Mouse (Mus musculus): Measurements from ENCODE around the gene Synj2.

The Synj2 gene

GRCm38 (mm10) chr17:5976221-5977055 is 35.4 kb downstream of the Synj2 start:
- no peak for DNase-seq

- DNase-seq: no peak
Measured at GRCm38 (mm10) chr17:5977056-5977920, 36.2 kb downstream of the Synj2 start.

DNA sequence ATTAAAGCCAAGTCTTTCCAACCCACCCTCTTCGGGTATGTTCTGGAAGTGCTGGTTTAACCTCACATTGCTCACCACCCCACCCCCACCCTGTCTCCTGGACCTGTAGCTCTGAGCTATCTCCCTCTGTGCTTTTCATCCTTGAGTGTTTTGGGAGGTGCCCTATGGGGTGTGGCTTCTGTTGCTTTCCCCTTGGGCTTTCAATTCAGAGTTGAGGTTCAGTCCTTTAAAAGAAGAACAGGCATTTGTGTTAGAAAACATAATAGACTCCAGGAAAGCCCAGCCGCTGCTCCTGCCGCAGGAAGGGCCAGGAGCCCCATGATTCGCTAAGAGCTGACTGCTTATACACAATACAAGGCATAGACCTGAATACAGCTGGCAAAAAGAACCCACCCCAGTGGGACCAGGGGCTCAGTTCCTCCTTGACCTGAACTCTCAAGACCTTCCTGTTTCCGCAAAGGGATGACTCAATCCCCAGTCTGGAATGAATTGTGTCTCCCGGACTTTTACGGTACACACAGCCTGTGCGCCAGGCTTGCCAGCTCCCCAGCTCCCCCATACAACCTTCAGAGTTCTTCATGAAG is 36.9 kb downstream of the Synj2 start:
- DNase-seq: no peak

DNA sequence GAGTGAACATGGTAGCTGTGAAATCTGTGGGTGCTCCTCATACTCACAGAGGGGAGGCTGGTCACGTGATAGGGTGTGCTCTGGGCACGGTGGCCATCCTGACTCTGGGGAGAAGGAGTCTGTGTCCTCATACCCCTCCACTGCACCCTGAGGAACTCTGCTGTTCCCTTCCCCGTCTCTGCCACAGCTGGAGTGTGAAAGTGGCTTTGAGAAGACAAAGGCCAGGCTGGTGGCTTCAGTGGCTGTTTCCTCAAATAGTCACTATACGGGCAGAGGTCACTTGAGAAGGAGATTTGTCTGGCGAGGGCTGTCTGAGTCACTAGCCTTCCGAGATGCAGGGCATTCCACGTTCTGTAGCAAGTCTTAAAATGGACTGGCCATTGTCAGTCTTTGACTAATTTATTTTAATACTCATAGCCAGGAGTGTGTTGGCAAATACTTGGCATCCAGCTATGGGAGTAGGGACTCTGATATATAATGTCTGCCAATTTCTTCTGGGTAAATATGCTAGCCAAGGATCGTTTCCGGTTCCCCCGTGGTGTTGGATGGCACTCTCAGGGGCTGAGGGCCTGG is 37.5 kb downstream of the Synj2 start:
- no peak for DNase-seq

- DNase-seq: no peak
Measured at GRCm38 (mm10) chr17:5980860-5981259, 39.8 kb downstream of the Synj2 start.

DNA sequence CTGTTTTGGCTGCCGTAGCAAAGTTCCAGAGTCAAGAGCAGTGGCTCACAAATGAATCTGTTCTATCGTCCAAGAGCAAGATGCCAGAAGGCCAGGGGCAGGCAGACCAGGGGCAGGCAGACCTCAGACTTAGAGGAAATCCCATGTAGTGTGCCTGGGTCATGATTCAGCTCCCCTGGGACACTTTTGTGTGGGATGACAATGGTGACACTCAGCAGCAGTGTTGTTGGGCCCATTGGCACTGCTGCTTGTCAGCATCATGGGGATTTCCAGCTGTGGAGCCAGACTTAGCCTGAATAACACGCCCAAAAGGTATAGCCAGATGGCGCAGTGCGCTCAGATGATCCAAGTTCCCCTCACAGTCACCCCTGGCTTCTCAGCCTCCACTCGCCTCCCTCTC is 42.1 kb downstream of the Synj2 start:
- no peak for DNase-seq

DNA sequence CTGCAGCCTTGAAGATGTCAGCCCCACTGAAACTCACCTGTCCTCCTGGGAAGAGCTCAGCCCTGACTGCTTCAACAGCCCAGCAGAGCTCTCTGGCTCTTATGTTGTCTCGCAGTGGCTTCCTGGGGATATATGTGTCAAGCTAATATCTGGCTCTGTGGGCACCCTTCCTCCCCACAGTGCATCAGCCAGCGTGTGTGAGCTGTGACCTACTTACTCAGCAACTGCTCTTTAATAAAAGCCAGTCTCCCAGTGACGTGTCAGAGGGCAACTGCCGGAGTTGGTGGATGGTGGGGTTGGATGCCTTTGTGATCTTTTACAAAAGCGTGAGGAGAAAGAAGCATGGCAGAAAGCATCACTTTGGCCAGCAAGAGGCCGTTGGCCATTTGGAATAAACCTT is 42.8 kb downstream of the Synj2 start:
- DNase-seq: no peak

DNA sequence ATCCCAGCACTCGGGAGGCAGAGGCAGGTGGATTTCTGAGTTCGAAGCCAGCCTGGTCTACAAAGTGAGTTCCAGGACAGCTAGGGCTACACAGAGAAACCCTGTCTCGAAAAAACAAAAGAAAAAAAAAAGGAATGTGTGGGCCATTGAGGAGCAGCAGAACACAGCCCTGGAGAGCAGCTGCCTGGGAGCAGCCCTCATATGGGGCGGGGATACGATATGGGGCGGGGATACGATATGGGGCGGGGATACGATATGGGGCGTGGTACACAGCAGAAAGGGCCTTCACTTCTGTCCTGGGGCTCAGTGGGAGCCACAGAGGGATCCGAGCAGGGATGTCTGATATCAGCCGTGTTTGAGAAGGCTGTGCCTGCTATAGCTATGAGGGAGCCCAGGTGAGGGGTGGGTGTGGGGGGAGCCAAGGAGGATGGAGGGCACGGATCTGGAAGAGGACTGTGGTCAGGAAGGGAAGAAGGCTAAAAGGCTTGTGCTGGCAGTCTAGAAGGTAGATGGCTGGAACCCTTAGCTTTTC is 43.7 kb downstream of the Synj2 start:
- no peak for DNase-seq

DNA sequence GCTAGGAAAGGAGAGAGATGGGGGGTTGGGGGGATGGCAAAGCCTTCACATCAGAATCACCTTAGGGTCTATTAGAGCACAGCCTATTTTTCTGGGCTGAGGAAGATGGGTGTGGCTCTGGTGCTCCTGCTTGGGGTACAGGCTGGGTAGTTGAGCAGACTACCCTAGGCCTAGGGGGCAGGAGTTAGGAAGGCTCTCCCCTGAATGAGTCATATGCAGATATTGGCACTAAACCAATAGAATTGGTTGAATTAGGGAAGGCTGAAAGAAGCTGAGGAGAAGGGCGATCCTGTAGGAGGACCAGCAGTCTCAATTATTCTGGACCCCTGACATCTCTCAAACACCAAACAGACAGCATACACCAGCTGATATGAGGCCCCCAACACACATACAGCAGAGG is 44.2 kb downstream of the Synj2 start:
- DNase-seq: no peak

DNA sequence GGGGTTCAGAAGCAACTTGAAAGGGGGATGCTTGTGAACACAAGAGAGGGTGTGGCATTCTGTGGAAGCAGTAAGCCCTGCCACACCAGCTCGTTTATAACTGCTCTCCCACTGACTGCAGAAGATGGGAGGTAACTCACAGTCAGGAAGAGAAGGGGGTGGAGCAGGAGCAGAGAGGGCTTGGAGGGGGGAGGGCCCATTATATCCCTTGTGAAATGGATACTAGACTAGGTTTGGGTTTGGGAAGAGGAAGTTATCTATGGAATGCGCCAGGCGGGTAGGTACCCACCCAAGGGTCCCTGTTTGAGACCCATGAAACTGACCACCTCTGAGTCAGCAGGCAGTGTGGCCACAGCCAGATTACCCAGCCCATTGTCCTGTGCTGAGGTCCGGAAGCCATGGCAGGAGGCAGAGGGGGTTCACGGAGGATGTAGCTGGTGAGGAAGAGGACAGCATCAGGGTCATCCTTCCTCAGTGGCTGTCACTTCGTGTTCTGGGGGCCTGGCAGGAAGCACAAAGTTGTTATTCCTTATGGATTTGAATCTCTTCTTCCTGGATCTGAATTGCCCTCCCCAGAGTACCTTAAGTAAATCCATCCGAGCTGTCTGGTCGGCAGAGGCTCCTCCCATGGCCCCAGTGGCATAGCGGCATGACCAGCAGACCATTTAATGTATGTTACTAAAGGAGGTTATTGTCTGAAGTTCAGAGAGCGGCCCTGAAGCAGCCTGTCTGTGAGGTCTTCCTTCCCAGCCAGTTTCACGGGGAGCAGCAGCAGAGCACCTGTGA is 46.4 kb downstream of the Synj2 start:
- peak; percentile 25 for DNase-seq

DNA sequence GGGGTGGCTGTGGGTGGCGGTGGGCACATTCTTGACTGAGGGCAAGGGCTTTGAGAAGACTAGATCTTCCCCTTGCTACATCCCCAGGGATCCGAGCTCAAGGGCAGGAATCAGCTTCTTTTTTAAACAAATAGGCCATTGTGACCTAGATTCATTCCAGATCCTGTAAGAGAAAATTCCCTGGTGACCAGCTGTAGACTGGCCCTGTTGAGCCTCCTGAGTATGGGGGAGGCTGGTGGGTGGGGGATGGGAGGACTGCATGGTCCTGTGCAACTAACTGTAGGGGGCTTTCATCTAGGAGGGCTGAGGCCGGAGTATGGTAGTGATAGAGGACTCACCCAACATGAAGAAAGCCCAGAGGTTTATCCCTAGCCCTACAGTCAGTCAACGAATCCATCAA is 47.0 kb downstream of the Synj2 start:
- peak; percentile 42 for DNase-seq

GRCm38 (mm10) chr17:5992866-5993580 is 51.9 kb downstream of the Synj2 start:
- DNase-seq: no peak

DNA sequence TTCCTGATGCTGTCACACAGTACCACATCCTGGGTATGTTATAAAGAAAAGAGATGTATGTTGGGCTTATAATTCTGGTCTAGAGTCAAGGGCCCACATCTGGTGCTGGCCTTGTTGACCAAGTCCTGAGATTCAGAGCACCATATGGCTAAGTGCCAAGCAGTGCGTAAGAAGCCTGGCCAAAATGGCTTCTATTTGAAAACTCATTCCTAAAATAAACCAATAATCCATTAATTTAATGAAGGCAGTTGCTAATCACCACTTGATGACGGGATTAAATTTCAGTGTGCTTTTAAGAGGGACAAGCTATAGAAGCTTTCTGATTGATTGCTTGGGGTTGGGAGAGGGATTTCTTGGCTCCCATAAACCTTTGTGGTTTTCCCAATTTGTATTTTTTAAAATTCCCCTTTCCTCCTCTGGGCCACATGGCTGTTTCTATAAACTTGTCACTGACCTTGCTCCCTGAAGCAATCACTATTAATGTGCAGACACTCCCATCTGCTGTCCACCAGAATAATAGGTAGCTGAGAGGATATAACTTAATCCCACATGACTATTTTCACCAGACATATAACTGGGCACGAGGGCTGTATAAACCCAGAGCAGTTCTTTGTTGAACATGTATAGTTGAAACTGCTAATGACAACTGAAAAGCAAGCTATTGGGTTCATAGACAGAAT is 52.6 kb downstream of the Synj2 start:
- DNase-seq: no peak

DNA sequence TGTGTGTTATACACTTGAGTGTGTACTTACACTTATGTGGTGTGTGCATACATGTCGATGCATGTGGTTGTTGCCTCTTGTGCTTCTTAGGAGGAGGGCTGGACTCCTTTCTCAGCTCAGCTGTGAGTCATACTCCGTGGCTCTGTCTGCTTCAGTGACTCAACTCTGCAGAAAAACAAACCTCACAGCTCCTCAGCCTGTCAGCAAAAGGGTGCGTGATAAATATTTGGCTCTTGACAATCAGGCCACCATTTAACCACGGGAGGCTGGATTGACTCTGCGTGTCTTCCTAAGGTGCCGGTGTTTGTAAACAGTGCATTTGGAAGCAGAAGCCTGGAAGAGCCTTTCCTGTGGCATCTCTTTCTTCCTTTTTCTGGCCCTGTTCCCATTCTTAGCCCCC is 53.5 kb downstream of the Synj2 start:
- DNase-seq: no peak

GRCm38 (mm10) chr17:5996589-5996988 is 55.5 kb downstream of the Synj2 start:
- DNase-seq: no peak

- DNase-seq: no peak
Measured at GRCm38 (mm10) chr17:5997380-5998234, 56.5 kb downstream of the Synj2 start.

- no peak for DNase-seq
Measured at GRCm38 (mm10) chr17:5998235-5998500, 57.1 kb downstream of the Synj2 start.

DNA sequence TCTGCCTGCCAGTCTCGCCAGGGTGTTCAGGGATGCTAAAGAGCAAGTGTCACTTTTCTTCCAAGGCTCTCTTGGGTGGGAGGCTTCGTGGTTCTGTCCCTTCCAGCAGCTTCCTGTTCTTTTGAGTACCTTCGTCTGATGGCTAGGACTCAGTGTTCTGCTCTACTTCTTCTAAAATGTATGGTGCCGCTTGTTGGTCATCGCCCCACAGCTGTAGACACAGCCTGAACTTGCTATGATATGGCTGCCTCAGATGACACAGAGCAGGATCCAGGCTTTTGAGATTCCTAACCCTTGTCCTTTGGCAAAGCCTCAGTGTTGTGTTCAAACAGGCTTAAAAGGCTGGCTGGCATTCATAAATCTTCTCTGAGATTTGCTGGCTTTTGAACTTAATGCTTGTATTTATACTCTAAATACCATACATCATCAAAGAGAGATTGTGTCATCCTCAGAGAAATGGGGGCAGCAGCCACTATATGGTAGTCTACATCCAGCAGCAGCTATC is 58.0 kb downstream of the Synj2 start:
- DNase-seq: no peak

DNA sequence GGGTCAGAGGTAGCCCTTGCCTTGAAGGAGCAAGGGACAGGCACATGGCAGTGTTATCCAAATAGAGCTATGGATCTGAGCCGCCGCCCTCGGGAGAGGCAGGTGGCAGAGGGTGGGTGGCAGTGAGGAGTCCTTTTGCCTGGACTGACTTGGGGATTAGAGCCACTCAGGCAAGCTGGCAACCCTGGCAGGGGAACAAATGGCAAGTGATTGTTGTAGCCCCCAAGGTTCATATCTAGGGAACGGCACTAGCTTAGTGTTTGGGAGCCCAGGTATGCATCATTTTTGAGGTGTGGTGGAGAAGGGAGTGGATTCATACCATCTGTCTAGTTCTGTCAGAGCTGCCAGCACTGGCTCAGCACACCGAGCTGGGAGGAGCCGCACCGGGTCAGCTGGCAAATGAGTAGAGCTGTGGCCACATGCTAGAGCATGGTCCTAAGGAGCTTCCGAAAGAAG is 59.8 kb downstream of the Synj2 start:
- no peak for DNase-seq

- no peak for DNase-seq
Measured at GRCm38 (mm10) chr17:6001389-6001788, 60.3 kb downstream of the Synj2 start.

All from embryo, embryonic 11 days (tissue).